Mouse (Mus musculus) stomach, embryonic 16.5 days (tissue): ENCODE data around the gene Clcn2. TPM values are rescaled to one million over a fixed set of nuclear protein-coding genes. Genes with fewer than 3 reads are reported as not detected.

Experiments used
- ATAC-seq: fragments of 200-750 bp; cut with Nextera tagmentation; 2 replicates; pipeline ENCODE4 v1.8.0; 2017; ENCODE audit warnings: moderate number of reproducible peaks, moderate TSS enrichment; ENCODE audit not compliant: insufficient read depth, low FRiP score
- H3K27ac ChIP-seq: fragments of 300-500 bp; sonication (generic); 2 replicates; pipeline ENCODE4 v1.5.1; 2014; ENCODE audit warnings: low read length
- H3K27me3 ChIP-seq: fragments of 300-500 bp; sonication (generic); 2 replicates; pipeline ENCODE4 v1.6.1; 2014; ENCODE audit warnings: low read length, control low read depth, mixed read lengths; ENCODE audit not compliant: control insufficient read depth, insufficient read depth
- H3K36me3 ChIP-seq: fragments of 300-500 bp; sonication (generic); 2 replicates; pipeline ENCODE4 v1.6.1; 2014; ENCODE audit warnings: low read length; ENCODE audit not compliant: control insufficient read depth, insufficient read depth
- H3K4me1 ChIP-seq: fragments of 300-500 bp; sonication (generic); 2 replicates; pipeline ENCODE4 v1.6.1; 2014; ENCODE audit warnings: low read length, control low read depth, mixed read lengths; ENCODE audit not compliant: control insufficient read depth, insufficient read depth
- H3K4me2 ChIP-seq: fragments of 300-500 bp; sonication (generic); 2 replicates; pipeline ENCODE4 v1.6.1; 2014; ENCODE audit warnings: low read depth, low read length, mixed read lengths
- H3K4me3 ChIP-seq: fragments of 300-500 bp; sonication (generic); replicated peaks from 2 replicates; pipeline ENCODE4 v1.5.1; 2014; ENCODE audit warnings: mild to moderate bottlenecking, low read length
- H3K9ac ChIP-seq: fragments of 300-500 bp; sonication (generic); 2 replicates; pipeline ENCODE4 v1.6.1; 2014; ENCODE audit warnings: low read length
- H3K9me3 ChIP-seq: fragments of 300-500 bp; sonication (generic); replicated peaks from 2 replicates; pipeline ENCODE4 v1.6.1; 2016; ENCODE audit warnings: low read length, control low read depth; ENCODE audit not compliant: control insufficient read depth
- WGBS: fragments of 180-500 bp; shearing (Covaris S2); extraction: QIAGEN DNeasy Blood & Tissue Kit; methylation state at CpG from one replicate; pipeline ENCODE4 v1.1.7; 2014; 5-methylcytosine and 5-hydroxymethylcytosine counted together
- polyA plus RNA-seq: library from polyadenylated mRNA; unstranded; fragments of >200 nt; fragmentation: Nextera tagmentation; extraction: Ambion mirVana; gene quantifications from 2 replicates; pipeline ENCODE4 v1.2.1, GENCODE M21; 2015

The Clcn2 gene
- polyA plus RNA-seq, 1 experiment from 2014 or later = 11.6 TPM

DNA sequence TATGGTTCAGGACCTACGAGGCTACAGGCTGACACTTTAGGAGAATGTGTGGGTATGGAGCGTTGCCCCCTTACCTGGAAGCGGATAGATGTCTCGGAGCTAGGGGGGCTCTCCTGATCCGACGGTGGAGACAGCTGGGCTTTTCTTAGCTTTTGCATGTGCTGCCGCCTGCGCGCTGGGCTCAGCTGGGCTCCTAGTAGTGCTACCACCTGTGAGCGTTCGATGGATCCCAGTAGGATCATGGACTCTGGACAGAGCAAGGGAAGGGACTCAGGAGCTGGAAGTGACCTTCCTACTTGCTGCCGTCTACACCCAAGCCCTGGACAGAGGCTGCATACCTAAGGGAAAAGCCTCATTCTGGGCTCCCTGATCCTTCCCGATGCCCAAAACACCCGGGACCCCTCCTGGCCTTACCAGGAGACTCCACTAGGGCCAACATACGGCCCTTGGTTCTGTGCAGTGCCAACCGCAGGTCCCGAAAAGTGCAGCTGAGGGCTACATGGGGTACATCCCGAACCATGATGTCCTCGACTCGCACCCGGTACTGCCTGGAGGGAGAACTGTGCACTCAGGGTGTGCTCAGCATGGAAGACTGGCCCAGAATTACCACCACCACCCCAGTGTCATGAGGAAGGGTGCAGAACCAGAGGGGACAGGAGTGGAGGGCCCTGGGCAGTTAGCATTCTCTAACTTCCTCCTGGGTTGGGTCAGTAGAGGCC, 9.2 kb downstream of the Clcn2 start:
- Histone ChIP-seq H3K27ac (no peak overlapping the region), H3K27me3 (no peaks in the 10 kb centered on the region), H3K4me2 (no peak overlapping the region), H3K9ac (no peak overlapping the region), H3K9me3 (no peaks in the 10 kb centered on the region), H3K4me1 (0 out of 2 replicates have a peak, but pooled peaks cover 1% of the 10 kb centered on the region), H3K36me3 (no peaks in the 10 kb centered on the region), H3K4me3 (no peak overlapping the region)
- WGBS = 92% methylated on average over 21 of the region's 21 CpGs
- ATAC-seq = no peak

DNA sequence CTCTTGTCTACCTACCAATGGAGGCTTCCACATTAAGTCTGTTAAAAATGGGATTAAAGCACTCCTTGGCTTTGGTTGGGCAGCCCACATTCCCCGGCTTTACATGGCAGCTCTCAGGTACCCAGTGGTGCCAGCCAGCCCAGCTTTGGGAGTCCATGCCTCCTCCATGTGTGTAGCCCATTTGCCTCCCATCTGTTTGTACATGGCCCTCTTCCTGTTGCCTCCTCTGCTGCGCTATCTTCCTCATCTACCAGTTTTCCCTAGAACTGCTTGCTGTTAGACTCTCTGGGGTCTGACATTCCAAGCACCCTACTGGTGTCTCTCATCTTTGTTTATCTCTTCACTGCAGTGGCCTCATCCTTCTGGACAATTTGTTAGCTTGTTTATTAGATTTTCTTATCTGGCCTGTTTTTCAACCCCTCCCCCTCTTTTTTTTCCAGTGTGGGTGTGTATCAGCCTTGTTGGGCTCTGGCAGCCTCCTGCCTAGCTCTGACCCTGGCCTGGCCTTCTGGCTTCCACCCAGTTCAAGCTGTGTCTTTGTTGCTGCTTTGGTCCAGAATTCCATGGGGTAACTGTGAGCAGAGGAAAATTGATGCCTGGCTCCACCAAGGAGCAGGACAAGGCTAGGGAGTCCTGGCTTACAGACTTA, 11.0 kb downstream of the Clcn2 start:
- H3K27me3 ChIP-seq = no peaks in the 10 kb centered on the region
- H3K9ac ChIP-seq = no peak overlapping the region
- no peak overlapping the region for H3K4me2 ChIP-seq
- no peak for ATAC-seq
- H3K9me3 ChIP-seq = no peaks in the 10 kb centered on the region
- peaks cover 7% of the 10 kb centered on the region; the same call in 1 of the 2 replicates for H3K4me1 ChIP-seq
- H3K36me3 ChIP-seq = no peaks in the 10 kb centered on the region
- 90% methylated on average over 2 of the region's 2 CpGs for WGBS
- no peak overlapping the region for H3K4me3 ChIP-seq
- no peak overlapping the region for H3K27ac ChIP-seq

DNA sequence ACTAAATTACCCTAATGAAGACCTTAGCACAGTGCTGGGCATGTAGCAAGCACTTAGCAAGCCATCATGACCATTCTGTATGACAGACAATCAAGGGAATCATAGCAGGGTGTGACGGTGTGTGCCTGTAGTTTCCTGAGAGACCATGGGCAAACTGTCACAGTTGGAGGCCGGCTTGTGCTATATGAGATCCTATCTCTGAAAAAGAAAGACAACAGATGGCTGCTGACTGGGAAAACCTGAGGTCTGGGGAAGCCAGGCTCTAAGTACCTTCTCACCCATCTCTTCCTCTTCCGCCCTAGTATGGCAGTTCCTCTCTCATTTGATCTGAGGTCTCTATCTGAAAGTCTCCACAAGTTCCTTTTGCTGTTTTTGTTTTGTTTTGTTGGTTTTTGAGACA, 11.8 kb downstream of the Clcn2 start:
- no peaks in the 10 kb centered on the region for H3K36me3 ChIP-seq
- peaks cover 7% of the 10 kb centered on the region; the same call in 1 of the 2 replicates for H3K4me1 ChIP-seq
- 80% methylated on average over 3 of the region's 3 CpGs for WGBS
- H3K27me3 ChIP-seq = no peaks in the 10 kb centered on the region
- no peak for ATAC-seq
- H3K4me2 ChIP-seq = no peak overlapping the region
- no peak overlapping the region for H3K27ac ChIP-seq
- no peak overlapping the region for H3K4me3 ChIP-seq
- H3K9ac ChIP-seq = no peak overlapping the region
- H3K9me3 ChIP-seq = no peaks in the 10 kb centered on the region

DNA sequence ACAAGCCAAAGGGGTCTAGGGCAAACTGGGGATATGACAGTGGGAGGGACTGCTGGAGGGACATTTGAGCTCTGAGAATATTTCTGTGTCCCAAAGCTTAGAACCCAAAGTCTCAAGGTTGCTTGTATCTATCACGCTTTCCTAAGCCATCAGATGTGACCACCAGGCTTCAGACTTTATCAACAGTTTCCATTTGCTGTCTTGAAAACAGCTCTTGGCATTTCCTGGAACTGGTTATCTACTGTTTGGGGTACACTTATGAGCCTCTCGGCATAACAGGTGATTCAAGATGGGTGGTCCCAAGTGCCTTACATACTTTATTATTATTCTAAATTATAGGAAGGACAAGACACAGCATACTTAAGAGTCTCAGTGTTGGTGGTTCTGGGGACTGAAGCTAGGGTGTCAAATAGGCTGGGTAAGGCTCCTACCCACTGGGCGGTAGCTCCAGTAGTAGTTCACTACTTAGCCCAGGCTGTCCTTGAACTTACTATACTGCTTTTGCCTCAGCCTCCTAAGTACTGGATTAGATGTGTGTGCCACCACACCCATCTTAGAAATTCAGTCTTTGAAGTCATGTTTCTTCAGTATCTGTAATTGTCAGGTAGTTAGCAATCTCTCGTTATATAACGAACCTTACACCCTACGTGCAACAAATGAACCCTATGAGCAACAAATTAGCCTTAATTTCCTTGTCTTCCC, 13.7 kb downstream of the Clcn2 start:
- Histone ChIP-seq H3K27me3 (no peaks in the 10 kb centered on the region), H3K9me3 (no peaks in the 10 kb centered on the region), H3K4me3 (no peak overlapping the region), H3K4me1 (peaks cover 7% of the 10 kb centered on the region; the same call in 1 of the 2 replicates), H3K9ac (no peak overlapping the region), H3K36me3 (no peaks in the 10 kb centered on the region), H3K4me2 (no peak overlapping the region), H3K27ac (no peak overlapping the region)
- 91% methylated on average over 6 of the region's 6 CpGs for WGBS
- no peak for ATAC-seq

DNA sequence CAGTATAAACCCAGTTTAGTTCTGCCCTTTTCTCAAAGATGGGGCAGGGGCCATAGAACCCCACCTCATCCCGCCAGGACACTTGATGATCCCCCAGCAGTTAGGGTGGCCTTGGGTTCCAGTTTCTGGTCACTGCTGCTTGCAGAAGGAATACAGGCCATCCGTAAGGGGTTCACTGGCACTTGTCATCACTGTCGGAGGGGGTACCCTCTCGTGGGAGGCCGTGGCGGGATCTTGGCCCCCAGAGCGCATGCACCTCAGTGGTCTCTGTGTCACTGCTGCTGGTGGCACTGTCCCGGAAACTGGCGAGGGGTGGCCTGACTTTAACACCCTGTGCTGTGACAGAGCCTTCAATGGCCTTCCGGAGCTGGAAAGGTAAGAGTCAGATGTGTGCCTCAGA, 14.5 kb downstream of the Clcn2 start:
- H3K36me3 ChIP-seq = no peaks in the 10 kb centered on the region
- no peak overlapping the region for H3K9ac ChIP-seq

DNA sequence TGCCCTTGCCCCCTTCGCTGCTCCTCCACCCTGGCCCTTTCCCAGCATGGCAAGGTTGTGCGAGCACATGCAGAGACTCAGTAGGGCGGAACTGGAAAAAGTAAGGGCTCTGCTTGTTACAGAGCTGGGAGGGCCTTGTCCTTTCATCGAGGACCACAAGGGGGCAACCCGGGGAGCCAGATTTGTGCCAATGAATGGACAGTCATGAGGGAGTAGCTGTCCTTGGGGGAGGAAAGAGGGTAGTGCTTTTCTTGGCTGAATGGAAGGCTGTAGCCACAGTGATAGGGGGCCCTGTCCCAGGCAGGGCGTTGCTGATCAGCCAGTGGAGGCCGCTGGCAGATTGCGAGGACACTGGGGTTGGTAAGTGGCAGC, 15.0 kb downstream of the Clcn2 start:
- H3K4me3 ChIP-seq = no peak overlapping the region
- peak; percentile 63 for ATAC-seq
- peaks cover 7% of the 10 kb centered on the region; the same call in 1 of the 2 replicates for H3K4me1 ChIP-seq
- no peak overlapping the region for H3K4me2 ChIP-seq
- peak overlapping the region; percentile 19; the same call in 1 of the 2 replicates for H3K27ac ChIP-seq
- 14% methylated on average over 8 of the region's 8 CpGs for WGBS
- H3K36me3 ChIP-seq = no peaks in the 10 kb centered on the region
- no peaks in the 10 kb centered on the region for H3K9me3 ChIP-seq
- peak overlapping the region; percentile 33; the same call in 1 of the 2 replicates for H3K9ac ChIP-seq
- no peaks in the 10 kb centered on the region for H3K27me3 ChIP-seq

More for the DNA sequence above, 14.5 kb downstream of the Clcn2 start:
- ATAC-seq = no peak
- no peak overlapping the region for H3K27ac ChIP-seq
- no peaks in the 10 kb centered on the region for H3K9me3 ChIP-seq
- no peak overlapping the region for H3K4me2 ChIP-seq
- H3K27me3 ChIP-seq = no peaks in the 10 kb centered on the region
- peaks cover 7% of the 10 kb centered on the region; the same call in 1 of the 2 replicates for H3K4me1 ChIP-seq
- H3K4me3 ChIP-seq = no peak overlapping the region
- 91% methylated on average over 10 of the region's 10 CpGs for WGBS

DNA sequence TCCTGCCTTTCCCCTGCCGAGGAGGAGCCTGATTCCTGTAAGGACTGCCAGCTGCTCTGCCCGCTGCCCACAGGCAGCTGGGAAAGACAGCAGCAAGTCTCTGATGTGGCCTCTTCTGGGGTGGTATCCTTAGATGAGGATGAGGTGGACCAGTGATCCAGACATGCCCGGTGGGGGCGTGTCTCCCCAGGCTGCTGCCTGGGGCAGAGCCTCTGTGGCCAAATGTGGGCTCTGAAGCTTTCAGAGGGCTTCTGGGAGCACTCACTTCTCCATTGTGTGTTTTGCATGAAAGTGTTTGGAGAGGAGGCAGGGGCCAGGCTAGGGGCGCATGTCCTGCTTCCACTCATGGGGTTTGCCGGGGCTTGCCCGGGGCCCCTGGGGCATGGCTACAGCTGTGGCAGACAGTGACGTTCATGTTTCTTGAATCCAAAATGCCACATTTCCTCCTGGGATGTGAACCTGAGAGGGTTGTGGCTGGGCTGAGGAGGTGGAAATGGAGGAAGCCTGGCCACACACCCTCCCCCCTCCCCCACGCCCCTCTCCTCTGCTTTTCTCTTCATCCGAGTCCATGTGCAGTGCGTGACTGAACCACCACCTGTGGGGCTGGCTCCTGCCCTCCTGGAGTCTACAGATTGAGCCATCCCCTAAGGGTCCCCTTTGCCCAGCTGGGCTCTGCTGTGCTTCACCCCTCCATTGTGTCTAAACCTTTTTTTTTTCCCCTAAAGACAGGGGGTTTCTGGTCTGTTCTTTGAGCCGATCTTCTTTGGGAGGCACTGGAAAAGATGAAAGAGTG, 15.6 kb downstream of the Clcn2 start:
- Histone ChIP-seq H3K4me3 (no peak overlapping the region), H3K27ac (peak overlapping the region; percentile 19; the same call in 1 of the 2 replicates), H3K36me3 (no peaks in the 10 kb centered on the region), H3K27me3 (no peaks in the 10 kb centered on the region), H3K9ac (peak overlapping the region; percentile 53; the same call in 1 of the 2 replicates), H3K4me2 (no peak overlapping the region), H3K9me3 (no peaks in the 10 kb centered on the region), H3K4me1 (peaks cover 7% of the 10 kb centered on the region; the same call in 1 of the 2 replicates)
- WGBS = 32% methylated on average over 12 of the region's 12 CpGs
- ATAC-seq = no peak

DNA sequence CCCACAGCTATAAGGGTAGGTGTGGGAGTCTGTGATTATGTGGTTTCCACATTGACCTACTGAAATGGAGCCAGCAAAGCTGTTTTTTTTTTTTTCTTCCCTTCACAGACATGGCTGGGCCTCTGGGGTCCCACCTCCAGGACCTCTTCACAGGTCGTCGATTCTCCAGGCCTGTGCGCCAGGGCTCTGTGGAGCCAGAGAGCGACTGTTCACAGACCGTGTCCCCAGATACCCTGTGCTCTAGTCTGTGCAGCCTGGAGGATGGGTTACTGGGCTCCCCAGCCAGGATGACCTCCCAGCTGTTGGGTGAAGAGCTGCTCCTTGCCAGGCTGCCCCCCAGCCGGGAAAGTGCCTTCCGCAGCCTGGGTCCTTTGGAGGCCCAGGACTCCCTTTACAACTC, 16.2 kb downstream of the Clcn2 start:
- H3K4me2 ChIP-seq = no peak overlapping the region
- H3K36me3 ChIP-seq = no peaks in the 10 kb centered on the region
- no peak for ATAC-seq
- H3K4me1 ChIP-seq = peaks cover 8% of the 10 kb centered on the region; the same call in 1 of the 2 replicates
- whole genome bisulfite sequencing = 54% methylated on average over 7 of the region's 7 CpGs
- no peak overlapping the region for H3K4me3 ChIP-seq
- H3K9me3 ChIP-seq = no peaks in the 10 kb centered on the region
- H3K9ac ChIP-seq = peak overlapping the region; percentile 53; the same call in 1 of the 2 replicates
- H3K27ac ChIP-seq = no peak overlapping the region
- H3K27me3 ChIP-seq = 0 out of 2 replicates have a peak, but pooled peaks cover under 1% of the 10 kb centered on the region
